ENCODE assay signal across 11 mouse cellular contexts in the genomic region with DNA sequence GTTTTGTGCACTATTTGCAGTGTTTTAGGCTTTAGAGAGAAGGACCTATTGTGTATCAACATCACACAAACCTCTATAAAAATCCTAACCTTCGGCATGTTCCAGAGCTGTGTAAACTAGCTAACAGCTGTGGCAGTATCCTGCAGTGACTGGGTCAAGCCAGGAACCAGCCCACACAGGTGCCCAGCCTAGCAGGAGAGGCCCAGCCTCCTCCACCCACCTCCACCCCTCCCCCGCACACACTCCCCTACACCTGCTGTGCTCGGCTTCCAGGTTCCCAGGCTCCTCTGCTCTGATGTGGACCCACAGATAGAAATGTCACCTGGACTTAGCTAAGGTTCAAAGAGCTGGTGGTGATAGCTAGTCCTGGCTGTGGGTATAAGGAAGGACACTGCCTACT.
A peak's percentile ranks its signal among the peaks of the same experiment; 100 is the strongest.
DNase-seq lines count a peak whose midpoint lies in the region; ATAC-seq and TF ChIP-seq lines count a peak whose summit lies in the region.
"Had no signal": no experiment of that assay in that cellular context is flagged by ENCODE, and none has a peak within 500 bp of the region (broad histone marks: within the 10 kb centered on the region; RNA-seq: fewer than 3 reads in every experiment).

No protein-coding gene starts in this region.

- DNase-seq in heart, postnatal 0 days (ENCODE audit: low spot score): no peak
- DNase-seq in heart, adult 8-10 months (ENCODE audit: low spot score): no peak
- peak; percentile 18 for DNase-seq in ZHBTc4 (ENCODE audit: low read depth, low spot score)
- DNase-seq in kidney, postnatal 36 days: peak; percentile 80 to 85
- no peak for DNase-seq in left cerebral cortex, adult 2 months (ENCODE audit: extremely low spot score in 1 of 2, low spot score in 2 of 2)
- no peak for DNase-seq in adrenal gland, adult 18-20 months (ENCODE audit: low spot score in 2 of 2)
- no peak for DNase-seq in heart, postnatal 4 days
- DNase-seq: adrenal gland, postnatal 10 days; cerebellum, postnatal 14 days; right cerebral cortex, postnatal 4 days had no signal

- intact Hi-C loops in left cerebral cortex, adult 2 months (cut with DNase I): no loop called here

- H3K27ac ChIP-seq in heart, postnatal 0 days (ENCODE audit: low read depth): peak overlapping the region; percentile 14; the same call in 1 of the 2 replicates
- peak overlapping the region; percentile 85 for H3K27ac ChIP-seq in stomach, embryonic 15.5 days
- no peak overlapping the region for H3K27ac ChIP-seq in left cerebral cortex, adult 2 months

- H3K9me3 ChIP-seq in heart, postnatal 0 days (replicated peaks; ENCODE audit: control insufficient read depth, low read length): no peaks in the 10 kb centered on the region
- H3K9me3 ChIP-seq in stomach, embryonic 15.5 days: no peaks in the 10 kb centered on the region

- no peak for TF ChIP-seq CTCF in heart, postnatal 0 days (IDR thresholded peaks at IDR 0.05; ENCODE audit: low read depth)
- TF ChIP-seq CTCF in left cerebral cortex, adult 2 months (IDR thresholded peaks at IDR 0.05): no peak

- no peak for ATAC-seq in heart, postnatal 0 days (ENCODE audit: insufficient read depth, low read depth)
- peak; percentile 87 for ATAC-seq in stomach, embryonic 15.5 days (ENCODE audit: insufficient read depth, low FRiP score, low read depth)

- TF ChIP-seq EP300 in heart, postnatal 0 days (IDR thresholded peaks at IDR 0.05; ENCODE audit: low read depth): no peak

- no peak overlapping the region for H3K4me3 ChIP-seq in heart, postnatal 0 days (ENCODE audit: low read depth, low read length)
- H3K4me3 ChIP-seq in stomach, embryonic 15.5 days (replicated peaks): no peak overlapping the region
- H3K4me3 ChIP-seq in left cerebral cortex, adult 2 months: no peak overlapping the region

- H3K4me2 ChIP-seq in heart, postnatal 0 days (ENCODE audit: low read depth, low read length): no peak overlapping the region
- no peak overlapping the region for H3K4me2 ChIP-seq in stomach, embryonic 15.5 days

- WGBS in heart, postnatal 0 days: 58% methylated on average over 3 of the region's 3 CpGs
- WGBS in stomach, embryonic 15.5 days: 51% methylated on average over 3 of the region's 3 CpGs

- H3K9ac ChIP-seq in heart, postnatal 0 days (replicated peaks; ENCODE audit: low read depth, low read length): no peak overlapping the region
- no peak overlapping the region for H3K9ac ChIP-seq in stomach, embryonic 15.5 days

- H3K4me1 ChIP-seq in heart, postnatal 0 days (ENCODE audit: control insufficient read depth, insufficient read depth): no peaks in the 10 kb centered on the region
- no peaks in the 10 kb centered on the region; the same call in 1 of the 2 replicates for H3K4me1 ChIP-seq in stomach, embryonic 15.5 days

- no peaks in the 10 kb centered on the region for H3K27me3 ChIP-seq in heart, postnatal 0 days (ENCODE audit: control insufficient read depth, insufficient read depth, low read length)
- H3K27me3 ChIP-seq in stomach, embryonic 15.5 days (replicated peaks): no peaks in the 10 kb centered on the region

- no peaks in the 10 kb centered on the region for H3K36me3 ChIP-seq in heart, postnatal 0 days (replicated peaks; ENCODE audit: control insufficient read depth, insufficient read depth, low read length)
- H3K36me3 ChIP-seq in stomach, embryonic 15.5 days: no peaks in the 10 kb centered on the region

Comparison
In these comparisons a context has a peak if more than half of its experiments do, and no peak if none do; other contexts are left out.
1. DNase-seq: peak in ZHBTc4 (single experiment) and kidney, postnatal 36 days (2 of 2); none in heart, postnatal 0 days (single experiment), heart, adult 8-10 months (single experiment), left cerebral cortex, adult 2 months (0 of 2), adrenal gland, adult 18-20 months (0 of 2) and heart, postnatal 4 days (single experiment).